Mouse (Mus musculus): Measurements from ENCODE around the gene Basp1. TPM values are rescaled to one million over a fixed set of nuclear protein-coding genes. Genes with fewer than 3 reads are reported as not detected.

Basp1 gene
- polyA plus RNA-seq, 2 experiments, result 64.9 to 123 TPM

- no peaks in the 10 kb centered on the region for H3K4me1 ChIP-seq (ENCODE audit: control insufficient read depth, insufficient read depth, low read length)
- H3K27ac ChIP-seq (replicated peaks; ENCODE audit: low read depth, low read length), result no peak overlapping the region
- no peak for ATAC-seq (ENCODE audit: low FRiP score, low read depth)
- H3K9ac ChIP-seq (ENCODE audit: low read depth, low read length, severe bottlenecking), result no peak overlapping the region
- no peaks in the 10 kb centered on the region for H3K9me3 ChIP-seq (ENCODE audit: control insufficient read depth, low read length)
- WGBS, result 95% methylated on average over 5 of the region's 5 CpGs
- no peak overlapping the region for H3K4me2 ChIP-seq (replicated peaks; ENCODE audit: low read depth, low read length, severe bottlenecking)
- TF ChIP-seq POLR2A (IDR thresholded peaks at IDR 0.05; ENCODE audit: borderline replicate concordance, extremely low read depth, insufficient read depth, insufficient read length), result no peak
- no peaks in the 10 kb centered on the region for H3K36me3 ChIP-seq (ENCODE audit: control insufficient read depth, insufficient read depth, low read length)
- H3K4me3 ChIP-seq (replicated peaks; ENCODE audit: low read length), result no peak overlapping the region
- H3K27me3 ChIP-seq (ENCODE audit: control insufficient read depth, insufficient read depth, low read length), result no peaks in the 10 kb centered on the region
- DNase-seq (ENCODE audit: low spot score), result no peak
These were observed 58.2 kb downstream of the Basp1 start for GRCm38 (mm10) chr15:25355339-25355738.

- Histone ChIP-seq H3K4me1 (ENCODE audit: control insufficient read depth, insufficient read depth, low read length) (no peaks in the 10 kb centered on the region), H3K9ac (ENCODE audit: low read depth, low read length, severe bottlenecking) (no peak overlapping the region), H3K27me3 (ENCODE audit: control insufficient read depth, insufficient read depth, low read length) (no peaks in the 10 kb centered on the region), H3K27ac (replicated peaks; ENCODE audit: low read depth, low read length) (no peak overlapping the region), H3K4me2 (replicated peaks; ENCODE audit: low read depth, low read length, severe bottlenecking) (no peak overlapping the region), H3K4me3 (replicated peaks; ENCODE audit: low read length) (no peak overlapping the region), H3K9me3 (ENCODE audit: control insufficient read depth, low read length) (no peaks in the 10 kb centered on the region), H3K36me3 (ENCODE audit: control insufficient read depth, insufficient read depth, low read length) (no peaks in the 10 kb centered on the region)
- ATAC-seq (ENCODE audit: low FRiP score, low read depth) (no peak), DNase-seq (ENCODE audit: low spot score) (no peak)
- TF ChIP-seq POLR2A (IDR thresholded peaks at IDR 0.05; ENCODE audit: borderline replicate concordance, extremely low read depth, insufficient read depth, insufficient read length), result no peak
- 74% methylated on average over 6 of the region's 6 CpGs for WGBS
These were observed 58.8 kb downstream of the Basp1 start for GRCm38 (mm10) chr15:25354738-25355137.

GRCm38 (mm10) chr15:25353498-25353897, 60.1 kb downstream of the Basp1 start:
- Histone ChIP-seq H3K4me1 (ENCODE audit: control insufficient read depth, insufficient read depth, low read length) (no peaks in the 10 kb centered on the region), H3K4me2 (replicated peaks; ENCODE audit: low read depth, low read length, severe bottlenecking) (no peak overlapping the region), H3K9me3 (ENCODE audit: control insufficient read depth, low read length) (no peaks in the 10 kb centered on the region), H3K36me3 (ENCODE audit: control insufficient read depth, insufficient read depth, low read length) (no peaks in the 10 kb centered on the region), H3K27ac (replicated peaks; ENCODE audit: low read depth, low read length) (no peak overlapping the region), H3K9ac (ENCODE audit: low read depth, low read length, severe bottlenecking) (no peak overlapping the region), H3K27me3 (ENCODE audit: control insufficient read depth, insufficient read depth, low read length) (no peaks in the 10 kb centered on the region), H3K4me3 (replicated peaks; ENCODE audit: low read length) (no peak overlapping the region)
- WGBS, result 81% methylated on average over 6 of the region's 6 CpGs
- ATAC-seq (ENCODE audit: low FRiP score, low read depth), result no peak
- no peak for DNase-seq (ENCODE audit: low spot score)
- no peak for TF ChIP-seq POLR2A (IDR thresholded peaks at IDR 0.05; ENCODE audit: borderline replicate concordance, extremely low read depth, insufficient read depth, insufficient read length)

GRCm38 (mm10) chr15:25343263-25343662, 70.3 kb downstream of the Basp1 start:
- TF ChIP-seq POLR2A (IDR thresholded peaks at IDR 0.05; ENCODE audit: borderline replicate concordance, extremely low read depth, insufficient read depth, insufficient read length), result no peak
- Histone ChIP-seq H3K4me1 (ENCODE audit: control insufficient read depth, insufficient read depth, low read length) (no peaks in the 10 kb centered on the region), H3K36me3 (ENCODE audit: control insufficient read depth, insufficient read depth, low read length) (no peaks in the 10 kb centered on the region), H3K27ac (replicated peaks; ENCODE audit: low read depth, low read length) (no peak overlapping the region), H3K27me3 (ENCODE audit: control insufficient read depth, insufficient read depth, low read length) (no peaks in the 10 kb centered on the region), H3K4me3 (replicated peaks; ENCODE audit: low read length) (no peak overlapping the region), H3K4me2 (replicated peaks; ENCODE audit: low read depth, low read length, severe bottlenecking) (no peak overlapping the region), H3K9ac (ENCODE audit: low read depth, low read length, severe bottlenecking) (no peak overlapping the region), H3K9me3 (ENCODE audit: control insufficient read depth, low read length) (no peaks in the 10 kb centered on the region)
- ATAC-seq (ENCODE audit: low FRiP score, low read depth) (no peak), DNase-seq (ENCODE audit: low spot score) (no peak)
- 85% methylated on average over 6 of the region's 6 CpGs for WGBS

GRCm38 (mm10) chr15:25335277-25335676, 78.3 kb downstream of the Basp1 start:
- Histone ChIP-seq H3K27me3 (ENCODE audit: control insufficient read depth, insufficient read depth, low read length) (no peaks in the 10 kb centered on the region), H3K4me1 (ENCODE audit: control insufficient read depth, insufficient read depth, low read length) (no peaks in the 10 kb centered on the region), H3K4me3 (replicated peaks; ENCODE audit: low read length) (no peak overlapping the region), H3K27ac (replicated peaks; ENCODE audit: low read depth, low read length) (no peak overlapping the region), H3K4me2 (replicated peaks; ENCODE audit: low read depth, low read length, severe bottlenecking) (no peak overlapping the region), H3K9ac (ENCODE audit: low read depth, low read length, severe bottlenecking) (no peak overlapping the region), H3K9me3 (ENCODE audit: control insufficient read depth, low read length) (no peaks in the 10 kb centered on the region), H3K36me3 (ENCODE audit: control insufficient read depth, insufficient read depth, low read length) (no peaks in the 10 kb centered on the region)
- no peak for DNase-seq (ENCODE audit: low spot score)
- TF ChIP-seq POLR2A (IDR thresholded peaks at IDR 0.05; ENCODE audit: borderline replicate concordance, extremely low read depth, insufficient read depth, insufficient read length), result no peak
- ATAC-seq (ENCODE audit: low FRiP score, low read depth), result no peak
- 88% methylated on average over 11 of the region's 11 CpGs for WGBS

GRCm38 (mm10) chr15:25331877-25332445, 81.6 kb downstream of the Basp1 start:
- ATAC-seq (ENCODE audit: low FRiP score, low read depth) (no peak), DNase-seq (ENCODE audit: low spot score) (no peak)
- Histone ChIP-seq H3K9me3 (ENCODE audit: control insufficient read depth, low read length) (no peaks in the 10 kb centered on the region), H3K36me3 (ENCODE audit: control insufficient read depth, insufficient read depth, low read length) (no peaks in the 10 kb centered on the region), H3K4me3 (replicated peaks; ENCODE audit: low read length) (no peak overlapping the region), H3K4me1 (ENCODE audit: control insufficient read depth, insufficient read depth, low read length) (no peaks in the 10 kb centered on the region), H3K27ac (replicated peaks; ENCODE audit: low read depth, low read length) (no peak overlapping the region), H3K9ac (ENCODE audit: low read depth, low read length, severe bottlenecking) (no peak overlapping the region), H3K4me2 (replicated peaks; ENCODE audit: low read depth, low read length, severe bottlenecking) (no peak overlapping the region), H3K27me3 (ENCODE audit: control insufficient read depth, insufficient read depth, low read length) (no peaks in the 10 kb centered on the region)
- TF ChIP-seq POLR2A (IDR thresholded peaks at IDR 0.05; ENCODE audit: borderline replicate concordance, extremely low read depth, insufficient read depth, insufficient read length), result no peak
- WGBS, result 75% methylated on average over 16 of the region's 16 CpGs

Data from limb, embryonic 14.5 days (tissue).